Mouse (Mus musculus): Measurements from ENCODE around the gene Pir.

GRCm38 (mm10) chrX:164256527-164256926 lies 12.6 kb upstream of the Pir start:
- TF ChIP-seq GATA1 (IDR thresholded peaks at IDR 0.05; ENCODE audit: borderline replicate concordance, low read length) (no peak), FLI1 (IDR thresholded peaks at IDR 0.05; ENCODE audit: low read length) (no peak)
